Mouse (Mus musculus): Measurements from ENCODE around the gene Adm. TPM values are rescaled to one million over a fixed set of nuclear protein-coding genes. Genes with fewer than 3 reads are reported as not detected.

Adm gene
- polyA plus RNA-seq, 1 experiment, result 3.4 TPM

DNA sequence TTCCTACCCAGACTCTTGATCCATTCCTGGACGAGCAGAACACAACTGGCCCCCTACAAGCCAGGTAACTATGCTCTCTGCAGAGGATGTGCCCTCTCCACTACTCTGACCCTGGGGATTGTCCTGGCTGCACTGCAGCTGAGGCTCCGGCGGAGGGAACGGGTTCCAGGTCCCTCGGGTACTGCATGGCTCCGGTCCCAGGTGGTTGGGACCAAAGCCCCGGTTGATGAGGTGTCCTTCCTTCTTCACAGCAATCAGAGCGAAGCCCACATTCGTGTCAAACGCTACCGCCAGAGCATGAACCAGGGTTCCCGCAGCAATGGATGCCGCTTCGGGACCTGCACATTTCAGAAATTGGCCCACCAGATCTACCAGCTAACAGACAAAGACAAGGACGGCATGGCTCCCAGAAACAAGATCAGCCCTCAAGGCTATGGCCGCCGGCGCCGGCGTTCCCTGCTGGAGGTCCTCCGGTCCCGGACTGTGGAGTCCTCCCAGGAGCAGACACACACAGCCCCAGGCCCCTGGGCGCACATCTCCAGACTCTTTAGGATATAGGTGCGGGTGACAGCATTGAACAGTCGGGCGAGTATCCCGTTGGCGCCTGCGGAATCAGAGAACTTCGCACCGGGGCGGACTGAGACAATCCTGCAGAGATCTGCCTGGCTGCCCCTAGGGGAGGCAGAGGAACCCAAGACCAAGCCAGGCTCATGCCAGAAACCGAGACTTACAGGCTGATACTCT lies 1.3 kb downstream of the Adm start:
- TF ChIP-seq CTCF (IDR thresholded peaks at IDR 0.05; ENCODE audit: extremely low read depth, insufficient read length, insufficient replicate concordance, low read depth, low read length) (peak; percentile 29; the same call in 1 of the 2 replicates), POLR2A (IDR thresholded peaks at IDR 0.05; ENCODE audit: low read depth, low read length) (no peak)
- Histone ChIP-seq H3K4me3 (ENCODE audit: low read depth, low read length) (peak overlapping the region; percentile 66), H3K27ac (ENCODE audit: insufficient read depth, low read depth, low read length) (no peak overlapping the region), H3K4me1 (ENCODE audit: control insufficient read depth, insufficient read depth, insufficient read length, low read length) (peaks cover 24% of the 10 kb centered on the region), H3K27me3 (ENCODE audit: control insufficient read depth, insufficient read depth, low read length) (peaks cover 18% of the 10 kb centered on the region), H3K36me3 (ENCODE audit: control insufficient read depth, insufficient read depth, low read length) (no peaks in the 10 kb centered on the region)
- under 1% methylated on average over 33 of the region's 33 CpGs for WGBS

DNA sequence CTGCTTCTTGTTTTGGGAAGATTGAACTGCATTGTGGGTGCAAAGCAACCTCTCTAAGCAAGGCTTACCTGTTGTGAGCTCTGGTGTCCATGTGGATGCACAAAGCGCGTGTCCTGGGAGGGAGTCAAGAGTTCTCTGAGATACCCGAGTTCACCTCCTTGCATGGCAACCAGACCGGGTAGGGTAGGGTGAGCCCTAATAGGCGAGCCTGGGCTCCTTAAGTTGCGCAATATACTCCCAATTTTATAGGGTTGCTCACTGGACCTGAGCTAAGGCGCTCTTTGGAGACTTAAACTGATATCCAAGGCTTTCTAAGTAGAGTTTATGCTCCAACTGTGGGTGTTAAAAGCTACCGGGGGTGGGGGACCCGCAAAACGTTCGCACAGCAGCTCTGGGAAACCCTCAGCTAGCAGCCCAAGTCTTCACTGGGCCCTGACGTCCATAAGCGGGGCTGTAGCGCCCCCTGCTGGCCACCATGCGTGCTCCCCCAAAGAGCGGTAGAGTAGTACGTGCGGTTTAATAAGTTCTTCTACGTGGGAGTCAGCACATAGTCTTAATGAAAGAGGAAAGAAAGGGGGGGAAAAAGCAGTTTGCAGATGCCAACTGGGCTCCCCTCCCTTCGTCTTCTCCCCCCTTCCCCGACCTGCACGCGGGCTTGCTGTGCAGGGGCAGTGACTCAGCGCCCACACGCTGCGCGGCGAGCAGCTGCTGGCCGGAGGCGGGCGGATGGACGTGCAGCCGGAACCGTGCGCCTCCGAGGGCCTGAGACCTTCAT lies 2.6 kb downstream of the Adm start:
- 3% methylated on average over 36 of the region's 36 CpGs for WGBS
- TF ChIP-seq POLR2A (IDR thresholded peaks at IDR 0.05; ENCODE audit: low read depth, low read length) (no peak), CTCF (IDR thresholded peaks at IDR 0.05; ENCODE audit: extremely low read depth, insufficient read length, insufficient replicate concordance, low read depth, low read length) (peak; percentile 99)
- H3K4me1 ChIP-seq (ENCODE audit: control insufficient read depth, insufficient read depth, insufficient read length, low read length), result peaks cover 21% of the 10 kb centered on the region
- no peaks in the 10 kb centered on the region for H3K36me3 ChIP-seq (ENCODE audit: control insufficient read depth, insufficient read depth, low read length)
- H3K27ac ChIP-seq (ENCODE audit: insufficient read depth, low read depth, low read length), result no peak overlapping the region
- H3K4me3 ChIP-seq (ENCODE audit: low read depth, low read length), result peak overlapping the region; percentile 68
- peaks cover 18% of the 10 kb centered on the region for H3K27me3 ChIP-seq (ENCODE audit: control insufficient read depth, insufficient read depth, low read length)

DNA sequence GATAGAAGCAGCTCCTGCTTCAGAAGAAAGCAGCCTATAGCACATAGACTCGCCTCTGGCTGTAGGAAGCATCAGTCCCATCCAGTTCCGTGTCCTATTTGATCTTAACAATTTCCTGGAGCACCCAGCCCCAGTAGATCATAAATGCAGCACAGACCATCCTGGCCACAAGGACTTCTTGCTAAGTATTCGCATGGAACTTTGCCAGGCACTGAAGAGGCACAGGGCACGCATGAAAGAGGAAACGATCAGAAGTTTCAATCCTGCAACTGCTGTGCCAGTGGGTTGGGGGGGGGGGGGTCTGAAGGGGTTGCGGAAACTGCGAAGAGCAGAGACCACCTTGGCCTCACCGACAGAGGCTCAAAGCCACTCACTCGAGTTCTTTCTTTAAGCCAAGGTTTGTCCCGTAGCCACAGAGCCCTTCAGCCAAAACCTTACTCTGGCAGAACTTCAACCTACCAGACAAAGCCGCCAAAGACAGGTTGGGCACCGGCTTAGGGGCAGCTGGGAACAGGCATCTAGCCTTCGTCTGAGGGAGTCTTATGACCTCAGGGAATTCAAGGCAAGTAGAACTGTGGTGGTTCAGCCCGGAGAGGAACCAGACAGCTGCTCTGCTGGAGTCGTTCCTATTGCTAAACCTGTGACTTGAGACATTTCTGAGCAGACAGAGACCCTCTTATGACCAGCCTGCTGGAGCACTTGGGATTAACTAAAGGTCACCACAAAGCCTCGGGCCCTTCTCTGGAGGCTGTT lies 3.9 kb downstream of the Adm start:
- H3K27me3 ChIP-seq (ENCODE audit: control insufficient read depth, insufficient read depth, low read length), result peaks cover 18% of the 10 kb centered on the region
- no peak overlapping the region for H3K27ac ChIP-seq (ENCODE audit: insufficient read depth, low read depth, low read length)
- 24% methylated on average over 16 of the region's 16 CpGs for WGBS
- H3K4me3 ChIP-seq (ENCODE audit: low read depth, low read length), result no peak overlapping the region
- H3K4me1 ChIP-seq (ENCODE audit: control insufficient read depth, insufficient read depth, insufficient read length, low read length), result peaks cover 17% of the 10 kb centered on the region
- TF ChIP-seq CTCF (IDR thresholded peaks at IDR 0.05; ENCODE audit: extremely low read depth, insufficient read length, insufficient replicate concordance, low read depth, low read length) (no peak), POLR2A (IDR thresholded peaks at IDR 0.05; ENCODE audit: low read depth, low read length) (no peak)
- H3K36me3 ChIP-seq (ENCODE audit: control insufficient read depth, insufficient read depth, low read length), result no peaks in the 10 kb centered on the region

DNA sequence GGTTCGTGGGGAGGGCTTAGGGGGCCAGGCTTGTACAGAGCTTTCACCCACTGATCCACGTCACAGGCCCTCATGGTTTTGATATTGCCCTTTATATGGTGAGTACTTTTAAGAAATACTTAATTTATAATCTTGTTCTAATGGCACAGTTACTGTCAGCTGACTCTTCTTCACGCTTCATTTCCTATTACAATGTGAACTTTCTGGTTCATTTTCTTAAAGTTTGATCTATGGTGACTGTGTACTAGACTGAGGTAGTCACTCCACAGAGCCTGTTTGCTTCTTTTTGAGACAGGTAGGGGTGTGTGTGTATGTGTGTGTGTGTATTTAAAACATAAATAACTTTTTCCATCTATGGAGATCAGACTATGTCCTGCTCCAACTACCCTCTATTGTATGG lies 8.5 kb downstream of the Adm start:
- 88% methylated on average over 3 of the region's 3 CpGs for WGBS
- Histone ChIP-seq H3K27me3 (ENCODE audit: control insufficient read depth, insufficient read depth, low read length) (peaks cover 5% of the 10 kb centered on the region; the same call in 1 of the 2 replicates), H3K27ac (ENCODE audit: insufficient read depth, low read depth, low read length) (no peak overlapping the region), H3K4me3 (ENCODE audit: low read depth, low read length) (no peak overlapping the region), H3K36me3 (ENCODE audit: control insufficient read depth, insufficient read depth, low read length) (no peaks in the 10 kb centered on the region), H3K4me1 (ENCODE audit: control insufficient read depth, insufficient read depth, insufficient read length, low read length) (0 out of 2 replicates have a peak, but pooled peaks cover 2% of the 10 kb centered on the region)
- TF ChIP-seq POLR2A (IDR thresholded peaks at IDR 0.05; ENCODE audit: low read depth, low read length) (no peak), CTCF (IDR thresholded peaks at IDR 0.05; ENCODE audit: extremely low read depth, insufficient read length, insufficient replicate concordance, low read depth, low read length) (no peak)

DNA sequence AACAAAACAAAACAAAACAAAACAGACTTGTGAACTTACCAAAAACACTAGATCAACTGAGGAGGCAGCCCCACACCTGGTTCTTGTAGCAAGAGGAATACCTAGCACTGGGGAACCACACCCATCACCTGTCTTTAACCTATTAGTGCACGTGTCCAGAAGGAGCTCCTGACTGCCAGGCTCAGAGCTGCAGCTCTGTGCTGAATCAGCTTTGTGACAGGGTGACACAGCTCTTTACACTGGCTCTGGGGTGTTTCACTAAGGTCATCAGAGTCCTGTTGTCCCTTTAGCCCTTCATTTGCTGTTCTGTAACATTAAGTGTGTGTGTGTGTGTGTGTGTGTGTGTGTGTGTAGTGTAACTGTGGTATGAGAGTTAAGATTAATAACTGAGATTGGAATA lies 9.1 kb downstream of the Adm start:
- no peak for TF ChIP-seq POLR2A (IDR thresholded peaks at IDR 0.05; ENCODE audit: low read depth, low read length)
- TF ChIP-seq CTCF (IDR thresholded peaks at IDR 0.05; ENCODE audit: extremely low read depth, insufficient read length, insufficient replicate concordance, low read depth, low read length), result no peak
- 0 out of 2 replicates have a peak, but pooled peaks cover 2% of the 10 kb centered on the region for H3K27me3 ChIP-seq (ENCODE audit: control insufficient read depth, insufficient read depth, low read length)
- 0 out of 2 replicates have a peak, but pooled peaks cover 2% of the 10 kb centered on the region for H3K4me1 ChIP-seq (ENCODE audit: control insufficient read depth, insufficient read depth, insufficient read length, low read length)
- WGBS, result 9% methylated on average over 1 of the region's 1 CpGs
- H3K27ac ChIP-seq (ENCODE audit: insufficient read depth, low read depth, low read length), result no peak overlapping the region
- H3K36me3 ChIP-seq (ENCODE audit: control insufficient read depth, insufficient read depth, low read length), result no peaks in the 10 kb centered on the region
- no peak overlapping the region for H3K4me3 ChIP-seq (ENCODE audit: low read depth, low read length)

DNA sequence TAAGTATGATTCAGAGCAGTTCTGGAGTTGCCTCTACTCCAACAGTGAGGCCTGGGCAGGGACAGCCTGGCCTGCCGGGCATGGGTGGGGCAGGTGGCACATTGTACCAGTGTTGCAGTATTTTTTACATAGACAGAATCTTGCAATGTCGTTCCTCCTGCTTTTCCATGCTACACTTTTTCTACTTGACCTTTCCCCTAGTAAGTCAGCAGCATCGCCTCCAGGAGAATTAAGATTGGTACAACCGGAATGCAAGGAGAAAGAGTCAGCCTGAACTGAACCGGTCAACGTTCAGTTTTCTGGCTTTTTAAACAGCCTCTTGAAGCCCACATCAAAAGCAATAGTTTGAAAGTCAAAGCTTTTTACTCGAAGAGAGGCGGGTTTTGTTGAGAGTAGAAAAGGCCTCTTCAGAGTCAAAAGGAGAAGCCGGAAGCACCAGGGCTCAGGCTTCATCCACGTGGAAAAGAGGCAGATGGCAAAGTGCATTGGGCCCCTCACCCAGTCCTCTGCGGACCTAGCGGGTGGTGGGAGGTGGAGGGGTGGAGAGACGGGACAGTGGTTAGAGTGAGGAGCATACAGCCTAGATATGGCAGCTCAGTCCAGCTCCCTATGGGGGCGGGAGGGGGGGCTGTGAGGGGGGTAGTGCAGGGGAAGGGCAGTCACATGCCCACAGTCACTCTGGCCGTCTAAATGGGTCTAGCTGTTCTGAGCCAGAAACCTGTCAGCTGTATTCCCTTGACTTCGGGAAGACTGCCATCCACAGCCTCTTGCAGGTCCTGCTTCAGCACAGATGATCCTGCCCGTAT lies 11.0 kb downstream of the Adm start:
- no peak overlapping the region for H3K4me3 ChIP-seq (ENCODE audit: low read depth, low read length)
- 52% methylated on average over 16 of the region's 17 CpGs for WGBS
- TF ChIP-seq CTCF (IDR thresholded peaks at IDR 0.05; ENCODE audit: extremely low read depth, insufficient read length, insufficient replicate concordance, low read depth, low read length), result no peak
- no peak for TF ChIP-seq POLR2A (IDR thresholded peaks at IDR 0.05; ENCODE audit: low read depth, low read length)
- H3K4me1 ChIP-seq (ENCODE audit: control insufficient read depth, insufficient read depth, insufficient read length, low read length), result 0 out of 2 replicates have a peak, but pooled peaks cover 2% of the 10 kb centered on the region
- no peak overlapping the region for H3K27ac ChIP-seq (ENCODE audit: insufficient read depth, low read depth, low read length)
- no peaks in the 10 kb centered on the region for H3K27me3 ChIP-seq (ENCODE audit: control insufficient read depth, insufficient read depth, low read length)
- no peaks in the 10 kb centered on the region for H3K36me3 ChIP-seq (ENCODE audit: control insufficient read depth, insufficient read depth, low read length)
